Mouse (Mus musculus) embryonic facial prominence, embryonic 13.5 days (tissue): ENCODE measurements around the gene Ccdc158. TPM values are rescaled to one million over a fixed set of nuclear protein-coding genes. Genes with fewer than 3 reads are reported as not detected.
A peak's percentile ranks its signal among the peaks of the same experiment; 100 is the strongest.

Experiments used
- ATAC-seq: fragments of 200-750 bp; cut with Nextera tagmentation; 2 replicates; pipeline ENCODE4 v1.8.0; 2017; ENCODE audit warnings: low read depth; ENCODE audit not compliant: insufficient number of reproducible peaks, insufficient read depth, low FRiP score, low TSS enrichment
- H3K27ac ChIP-seq: fragments of 300-500 bp; sonication (generic); 2 replicates; pipeline ENCODE4 v1.5.1; 2015; ENCODE audit warnings: moderate library complexity, mild to moderate bottlenecking, inconsistent platforms
- H3K27me3 ChIP-seq: fragments of 300-500 bp; sonication (generic); 2 replicates; pipeline ENCODE4 v1.6.1; 2015; ENCODE audit warnings: mild to moderate bottlenecking, inconsistent platforms
- H3K36me3 ChIP-seq: fragments of 300-500 bp; sonication (generic); 2 replicates; pipeline ENCODE4 v1.6.1; 2015; ENCODE audit warnings: mild to moderate bottlenecking, inconsistent platforms
- H3K4me1 ChIP-seq: fragments of 300-500 bp; sonication (generic); 2 replicates; pipeline ENCODE4 v1.6.1; 2015; ENCODE audit warnings: inconsistent platforms
- H3K4me2 ChIP-seq: fragments of 300-500 bp; sonication (generic); 2 replicates; pipeline ENCODE4 v1.6.1; 2015; ENCODE audit warnings: moderate library complexity, mild to moderate bottlenecking, inconsistent platforms
- H3K4me3 ChIP-seq: fragments of 300-500 bp; sonication (generic); 2 replicates; pipeline ENCODE4 v1.5.1; 2015; ENCODE audit warnings: mild to moderate bottlenecking, inconsistent platforms
- H3K9ac ChIP-seq: fragments of 300-500 bp; sonication (generic); 2 replicates; pipeline ENCODE4 v1.6.1; 2015; ENCODE audit warnings: mild to moderate bottlenecking, inconsistent platforms
- H3K9me3 ChIP-seq: fragments of 300-500 bp; sonication (generic); 2 replicates; pipeline ENCODE4 v1.6.1; 2016; ENCODE audit warnings: inconsistent platforms
- WGBS: fragments of 180-500 bp; shearing (Covaris S2); methylation state at CpG from one replicate; pipeline ENCODE4 v1.1.7; 2015; ENCODE audit warnings: mixed read lengths; 5-methylcytosine and 5-hydroxymethylcytosine counted together
- polyA plus RNA-seq: library from polyadenylated mRNA; unstranded; fragments of >200 nt; fragmentation: Nextera tagmentation; extraction: Ambion mirVana; gene quantifications from 2 replicates; pipeline ENCODE4 v1.2.1, GENCODE M21; 2015

The Ccdc158 gene
- polyA plus RNA-seq, 1 experiment from 2014 or later = 0.41 TPM

- no peaks in the 10 kb centered on the region for H3K4me1 ChIP-seq
- H3K4me3 ChIP-seq = no peak overlapping the region
- H3K9ac ChIP-seq = no peak overlapping the region
- no peak overlapping the region for H3K4me2 ChIP-seq
- 58% methylated on average over 4 of the region's 4 CpGs for WGBS
- no peaks in the 10 kb centered on the region for H3K27me3 ChIP-seq
- H3K27ac ChIP-seq = no peak overlapping the region
- ATAC-seq = no peak
- no peaks in the 10 kb centered on the region for H3K36me3 ChIP-seq
- H3K9me3 ChIP-seq = no peaks in the 10 kb centered on the region
Measured at GRCm38 (mm10) chr5:92633526-92633925, 41.5 kb downstream of the Ccdc158 start.

GRCm38 (mm10) chr5:92627896-92628295 lies 47.2 kb downstream of the Ccdc158 start:
- H3K36me3 ChIP-seq = no peaks in the 10 kb centered on the region
- H3K4me3 ChIP-seq = no peak overlapping the region
- no peaks in the 10 kb centered on the region for H3K9me3 ChIP-seq
- no peaks in the 10 kb centered on the region for H3K4me1 ChIP-seq
- ATAC-seq = no peak
- no peak overlapping the region for H3K4me2 ChIP-seq
- H3K9ac ChIP-seq = no peak overlapping the region
- WGBS = 72% methylated on average over 7 of the region's 7 CpGs
- H3K27me3 ChIP-seq = no peaks in the 10 kb centered on the region
- no peak overlapping the region for H3K27ac ChIP-seq

GRCm38 (mm10) chr5:92621883-92622282 lies 53.2 kb downstream of the Ccdc158 start:
- Histone ChIP-seq H3K27me3 (no peaks in the 10 kb centered on the region), H3K4me1 (no peaks in the 10 kb centered on the region), H3K9me3 (no peaks in the 10 kb centered on the region), H3K4me2 (no peak overlapping the region), H3K4me3 (no peak overlapping the region), H3K27ac (no peak overlapping the region), H3K9ac (no peak overlapping the region), H3K36me3 (no peaks in the 10 kb centered on the region)
- WGBS = 64% methylated on average over 5 of the region's 5 CpGs
- ATAC-seq = no peak

GRCm38 (mm10) chr5:92612756-92613155 lies 62.3 kb downstream of the Ccdc158 start:
- Histone ChIP-seq H3K27me3 (no peaks in the 10 kb centered on the region), H3K4me2 (no peak overlapping the region), H3K27ac (no peak overlapping the region), H3K4me3 (no peak overlapping the region), H3K9me3 (no peaks in the 10 kb centered on the region), H3K9ac (no peak overlapping the region), H3K36me3 (no peaks in the 10 kb centered on the region), H3K4me1 (no peaks in the 10 kb centered on the region)
- ATAC-seq = no peak
- WGBS = 89% methylated on average over 4 of the region's 4 CpGs

GRCm38 (mm10) chr5:92607492-92608229 lies 67.4 kb downstream of the Ccdc158 start:
- Histone ChIP-seq H3K27me3 (no peaks in the 10 kb centered on the region), H3K4me1 (no peaks in the 10 kb centered on the region), H3K4me2 (no peak overlapping the region), H3K9me3 (no peaks in the 10 kb centered on the region), H3K27ac (no peak overlapping the region), H3K36me3 (peaks cover 4% of the 10 kb centered on the region; the same call in 1 of the 2 replicates), H3K4me3 (no peak overlapping the region), H3K9ac (no peak overlapping the region)
- ATAC-seq = no peak
- WGBS = 83% methylated on average over 5 of the region's 5 CpGs

- no peak overlapping the region for H3K4me2 ChIP-seq
- no peak for ATAC-seq
- H3K27ac ChIP-seq = no peak overlapping the region
- H3K9ac ChIP-seq = no peak overlapping the region
- H3K9me3 ChIP-seq = no peaks in the 10 kb centered on the region
- peaks cover 6% of the 10 kb centered on the region for H3K27me3 ChIP-seq
- peaks cover 4% of the 10 kb centered on the region; the same call in 1 of the 2 replicates for H3K36me3 ChIP-seq
- no peaks in the 10 kb centered on the region for H3K4me1 ChIP-seq
- WGBS = 79% methylated on average over 10 of the region's 10 CpGs
- H3K4me3 ChIP-seq = no peak overlapping the region
Measured at GRCm38 (mm10) chr5:92604452-92605247, 70.4 kb downstream of the Ccdc158 start.

- H3K9me3 ChIP-seq = no peaks in the 10 kb centered on the region
Measured at GRCm38 (mm10) chr5:92602691-92603690, 72.1 kb downstream of the Ccdc158 start, which contains the start of gene Stbd1. Gene Stbd1 (plus strand): TSS chr5:92603041.

GRCm38 (mm10) chr5:92599030-92599429 lies 76.0 kb downstream of the Ccdc158 start:
- Histone ChIP-seq H3K36me3 (no peaks in the 10 kb centered on the region), H3K4me3 (no peak overlapping the region), H3K4me1 (no peaks in the 10 kb centered on the region), H3K9me3 (no peaks in the 10 kb centered on the region), H3K27ac (no peak overlapping the region), H3K9ac (no peak overlapping the region), H3K4me2 (no peak overlapping the region), H3K27me3 (peaks cover 6% of the 10 kb centered on the region)
- WGBS = 79% methylated on average over 10 of the region's 10 CpGs
- ATAC-seq = no peak

More at GRCm38 (mm10) chr5:92602691-92603690, 72.1 kb downstream of the Ccdc158 start, which contains the start of gene Stbd1:
- Histone ChIP-seq H3K9ac (peak within 1 kb of the TSS; percentile 77), H3K4me3 (peak within 1 kb of the TSS; percentile 68), H3K4me1 (no peaks in the 10 kb centered on the region), H3K4me2 (peak within 1 kb of the TSS; percentile 90), H3K36me3 (peaks cover 4% of the 10 kb centered on the region; the same call in 1 of the 2 replicates), H3K27me3 (peaks cover 6% of the 10 kb centered on the region), H3K27ac (no peak within 1 kb of the TSS)
- under 1% methylated on average over 68 of the region's 69 CpGs for WGBS
- peak; percentile 85 for ATAC-seq

- Histone ChIP-seq H3K9me3 (no peaks in the 10 kb centered on the region), H3K36me3 (no peaks in the 10 kb centered on the region), H3K4me1 (no peaks in the 10 kb centered on the region), H3K4me3 (no peak overlapping the region), H3K27ac (no peak overlapping the region), H3K27me3 (peaks cover 4% of the 10 kb centered on the region), H3K4me2 (no peak overlapping the region), H3K9ac (no peak overlapping the region)
- WGBS = 90% methylated on average over 8 of the region's 8 CpGs
- ATAC-seq = no peak
Measured at GRCm38 (mm10) chr5:92596865-92597264, 78.2 kb downstream of the Ccdc158 start.

- H3K4me1 ChIP-seq = no peaks in the 10 kb centered on the region
- WGBS = 78% methylated on average over 5 of the region's 5 CpGs
- no peaks in the 10 kb centered on the region for H3K36me3 ChIP-seq
- H3K4me2 ChIP-seq = no peak overlapping the region
- no peak overlapping the region for H3K9ac ChIP-seq
- no peaks in the 10 kb centered on the region for H3K9me3 ChIP-seq
- no peak overlapping the region for H3K4me3 ChIP-seq
- ATAC-seq = no peak
- H3K27me3 ChIP-seq = no peaks in the 10 kb centered on the region
- H3K27ac ChIP-seq = no peak overlapping the region
Measured at GRCm38 (mm10) chr5:92595026-92595425, 80.0 kb downstream of the Ccdc158 start.

- H3K27me3 ChIP-seq = no peaks in the 10 kb centered on the region
- H3K4me2 ChIP-seq = no peak overlapping the region
- no peaks in the 10 kb centered on the region for H3K9me3 ChIP-seq
- H3K36me3 ChIP-seq = no peaks in the 10 kb centered on the region
- no peak for ATAC-seq
- no peak overlapping the region for H3K9ac ChIP-seq
- WGBS = 58% methylated on average over 10 of the region's 10 CpGs
- no peak overlapping the region for H3K27ac ChIP-seq
- H3K4me1 ChIP-seq = no peaks in the 10 kb centered on the region
- H3K4me3 ChIP-seq = no peak overlapping the region
Measured at GRCm38 (mm10) chr5:92585932-92586331, 89.1 kb downstream of the Ccdc158 start.
